Mouse (Mus musculus) kidney, adult 18-20 months (tissue): ENCODE measurements around the gene Kat2a.
A peak's percentile ranks its signal among the peaks of the same experiment; 100 is the strongest.

ENCODE experiments used
- DNase-seq: peaks from one replicate; pipeline ENCODE4 v3.0.0; 2021

Gene Kat2a

GRCm38 (mm10) chr11:100709201-100709810 is 3.0 kb downstream of the Kat2a start:
- DNase-seq: no peak

GRCm38 (mm10) chr11:100705095-100705747 is 7.0 kb downstream of the Kat2a start:
- no peak for DNase-seq

GRCm38 (mm10) chr11:100703851-100704531 is 8.3 kb downstream of the Kat2a start, which contains the start of gene Dhx58:
Gene Dhx58 (minus strand): TSS chr11:100704271.
- no peak for DNase-seq

- peak; percentile 57 for DNase-seq
Observed at GRCm38 (mm10) chr11:100703366-100703765, 8.9 kb downstream of the Kat2a start.

- no peak for DNase-seq
Observed at GRCm38 (mm10) chr11:100702906-100703305, 9.4 kb downstream of the Kat2a start.

GRCm38 (mm10) chr11:100702081-100702851 is 10.0 kb downstream of the Kat2a start:
- DNase-seq: peak; percentile 68

GRCm38 (mm10) chr11:100701301-100701700 is 11.0 kb downstream of the Kat2a start:
- peak; percentile 52 for DNase-seq

GRCm38 (mm10) chr11:100700710-100701109 is 11.6 kb downstream of the Kat2a start:
- no peak for DNase-seq

- no peak for DNase-seq
Observed at GRCm38 (mm10) chr11:100697921-100698320, 14.3 kb downstream of the Kat2a start.

- DNase-seq: peak; percentile 78
Observed at GRCm38 (mm10) chr11:100694926-100695325, 17.3 kb downstream of the Kat2a start.

- DNase-seq: no peak
Observed at GRCm38 (mm10) chr11:100693154-100693553, 19.1 kb downstream of the Kat2a start.

- DNase-seq: no peak
Observed at GRCm38 (mm10) chr11:100692164-100692616, 20.1 kb downstream of the Kat2a start, which contains the start of gene Zfp385c. Gene Zfp385c (minus strand): TSS chr11:100692455.

GRCm38 (mm10) chr11:100690389-100690788 is 21.9 kb downstream of the Kat2a start:
- DNase-seq: no peak

GRCm38 (mm10) chr11:100688443-100688842 is 23.8 kb downstream of the Kat2a start:
- no peak for DNase-seq

- DNase-seq: no peak
Observed at GRCm38 (mm10) chr11:100687265-100687664, 25.0 kb downstream of the Kat2a start.

- no peak for DNase-seq
Observed at GRCm38 (mm10) chr11:100685371-100685770, 26.9 kb downstream of the Kat2a start.

- DNase-seq: no peak
Observed at GRCm38 (mm10) chr11:100684084-100684483, 28.2 kb downstream of the Kat2a start.

GRCm38 (mm10) chr11:100682526-100682925 is 29.7 kb downstream of the Kat2a start:
- DNase-seq: no peak

- no peak for DNase-seq
Observed at GRCm38 (mm10) chr11:100681826-100682225, 30.4 kb downstream of the Kat2a start.

- no peak for DNase-seq
Observed at GRCm38 (mm10) chr11:100677810-100678209, 34.5 kb downstream of the Kat2a start.

GRCm38 (mm10) chr11:100673169-100673568 is 39.1 kb downstream of the Kat2a start:
- no peak for DNase-seq

- DNase-seq: no peak
Observed at GRCm38 (mm10) chr11:100671956-100672355, 40.3 kb downstream of the Kat2a start.

GRCm38 (mm10) chr11:100671049-100671448 is 41.2 kb downstream of the Kat2a start:
- DNase-seq: no peak
